Comparison of ENCODE assay signal across 9 mouse cellular contexts in the genomic region with DNA sequence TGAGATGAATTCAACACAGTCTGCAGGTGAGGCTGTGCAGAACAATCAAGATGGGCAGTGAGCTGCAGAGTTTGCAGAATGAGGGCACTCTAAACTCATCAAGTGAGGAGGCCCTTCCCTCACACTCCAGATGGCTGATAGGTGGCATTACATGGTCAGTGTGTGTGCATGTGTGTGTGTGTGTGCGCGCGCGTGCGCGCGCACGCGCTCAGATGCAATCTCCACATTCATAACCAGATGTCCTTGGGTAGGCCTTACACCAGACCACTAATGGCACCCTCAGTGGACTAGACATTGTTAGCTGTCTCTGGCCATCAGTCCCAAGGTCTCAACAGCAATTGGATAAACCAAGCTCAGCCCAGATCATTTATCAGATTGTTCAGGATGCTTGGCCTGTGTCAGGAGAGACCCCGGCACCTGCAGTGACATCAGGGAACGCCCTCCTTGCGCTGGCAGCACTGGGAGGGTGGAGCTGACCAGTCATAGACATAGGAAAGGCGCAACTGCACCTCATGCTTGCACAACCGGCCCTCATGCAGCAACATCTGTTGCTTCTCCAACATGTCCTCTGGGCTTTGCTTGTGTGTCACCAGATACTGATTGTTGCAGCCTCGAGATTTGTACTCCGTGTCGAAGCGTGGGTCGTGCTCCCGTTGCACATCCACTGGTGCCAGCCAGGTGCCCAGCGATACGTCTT. TPM values are rescaled to one million over a fixed set of nuclear protein-coding genes. Genes with fewer than 3 reads are reported as not detected.
A peak's percentile ranks its signal among the peaks of the same experiment; 100 is the strongest.
DNase-seq lines count a peak whose midpoint lies in the region; ATAC-seq and TF ChIP-seq lines count a peak whose summit lies in the region.
"Had no signal": no experiment of that assay in that cellular context is flagged by ENCODE, and none has a peak within 500 bp of the region (broad histone marks: within the 10 kb centered on the region; RNA-seq: fewer than 3 reads in every experiment).

No protein-coding gene starts in this region.

- peaks cover 17% of the 10 kb centered on the region for H3K36me3 ChIP-seq in kidney, embryonic 15.5 days
- H3K36me3 ChIP-seq in heart, embryonic 15.5 days: peaks cover under 1% of the 10 kb centered on the region; the same call in 1 of the 2 replicates
- peaks cover 2% of the 10 kb centered on the region; the same call in 1 of the 2 replicates for H3K36me3 ChIP-seq in liver, embryonic 16.5 days (ENCODE audit: control insufficient read depth, insufficient read depth)
- peaks cover 4% of the 10 kb centered on the region for H3K36me3 ChIP-seq in small intestine, adult 2 months (ENCODE audit: control insufficient read depth, insufficient read depth, low read length)

- H3K4me3 ChIP-seq in kidney, embryonic 15.5 days (replicated peaks): peak overlapping the region; percentile 68
- H3K4me3 ChIP-seq in heart, embryonic 15.5 days: peak overlapping the region; percentile 70
- peak overlapping the region; percentile 85 for H3K4me3 ChIP-seq in liver, embryonic 16.5 days (ENCODE audit: low read depth, low read length)
- H3K4me3 ChIP-seq in small intestine, adult 2 months (ENCODE audit: low read depth, low read length): peak overlapping the region; percentile 75

- peak overlapping the region; percentile 72 for H3K9ac ChIP-seq in kidney, embryonic 15.5 days
- H3K9ac ChIP-seq in heart, embryonic 15.5 days: peak overlapping the region; percentile 79
- H3K9ac ChIP-seq in liver, embryonic 16.5 days (ENCODE audit: low read depth, low read length): peak overlapping the region; percentile 83

- WGBS in kidney, embryonic 15.5 days: 83% methylated on average over 22 of the region's 22 CpGs
- 82% methylated on average over 22 of the region's 22 CpGs for WGBS in heart, embryonic 15.5 days
- 64% methylated on average over 22 of the region's 22 CpGs for whole genome bisulfite sequencing in liver, embryonic 16.5 days (ENCODE audit: insufficient replicate concordance)
- WGBS in small intestine, adult 2 months: 55% methylated on average over 22 of the region's 22 CpGs

- peaks cover 28% of the 10 kb centered on the region for H3K4me1 ChIP-seq in kidney, embryonic 15.5 days
- H3K4me1 ChIP-seq in heart, embryonic 15.5 days (replicated peaks): peaks cover 24% of the 10 kb centered on the region
- peaks cover 54% of the 10 kb centered on the region for H3K4me1 ChIP-seq in liver, embryonic 16.5 days (ENCODE audit: control insufficient read depth, low read depth, low read length)
- peaks cover 10% of the 10 kb centered on the region for H3K4me1 ChIP-seq in small intestine, adult 2 months (ENCODE audit: control insufficient read depth, insufficient read depth, insufficient read length, low read length)

- no peak for TF ChIP-seq POLR2A in small intestine, adult 2 months (IDR thresholded peaks at IDR 0.05; ENCODE audit: low read depth, low read length)

- H3K9me3 ChIP-seq in kidney, embryonic 15.5 days (replicated peaks): no peaks in the 10 kb centered on the region
- H3K9me3 ChIP-seq in heart, embryonic 15.5 days (replicated peaks): no peaks in the 10 kb centered on the region
- no peaks in the 10 kb centered on the region for H3K9me3 ChIP-seq in liver, embryonic 16.5 days (replicated peaks; ENCODE audit: control insufficient read depth, low read length)

- peak; percentile 1; the same call in 1 of the 2 replicates for ATAC-seq in kidney, embryonic 15.5 days (replicated peaks; ENCODE audit: low FRiP score)
- no peak for ATAC-seq in heart, embryonic 15.5 days (replicated peaks; ENCODE audit: insufficient number of reproducible peaks, insufficient read depth, low FRiP score, low read depth)
- no peak for ATAC-seq in liver, embryonic 16.5 days (ENCODE audit: low read depth)

- peak overlapping the region; percentile 98 for H3K4me2 ChIP-seq in kidney, embryonic 15.5 days
- H3K4me2 ChIP-seq in heart, embryonic 15.5 days: peak overlapping the region; percentile 92
- H3K4me2 ChIP-seq in liver, embryonic 16.5 days (ENCODE audit: low read depth, low read length): peak overlapping the region; percentile 100

- no peak for TF ChIP-seq CTCF in small intestine, adult 2 months (IDR thresholded peaks at IDR 0.05; ENCODE audit: extremely low read depth, insufficient read length, insufficient replicate concordance, low read depth, low read length)

- DNase-seq in kidney, postnatal 4 days: no peak
- peak; percentile 66 for DNase-seq in R1 (ENCODE audit: low read depth, low spot score)
- DNase-seq in adrenal gland, postnatal 4 days (ENCODE audit: low spot score in 2 of 2): no peak
- no peak for DNase-seq in right cerebral cortex, postnatal 14 days

- H3K27ac ChIP-seq in kidney, embryonic 15.5 days: peak overlapping the region; percentile 97
- H3K27ac ChIP-seq in heart, embryonic 15.5 days: peak overlapping the region; percentile 98; the same call in 1 of the 2 replicates
- peak overlapping the region; percentile 89 for H3K27ac ChIP-seq in liver, embryonic 16.5 days (ENCODE audit: low read length)
- H3K27ac ChIP-seq in small intestine, adult 2 months (ENCODE audit: insufficient read depth, low read depth, low read length): no peak overlapping the region

- H3K27me3 ChIP-seq in kidney, embryonic 15.5 days: no peaks in the 10 kb centered on the region
- no peaks in the 10 kb centered on the region for H3K27me3 ChIP-seq in heart, embryonic 15.5 days
- H3K27me3 ChIP-seq in liver, embryonic 16.5 days (ENCODE audit: control insufficient read depth, insufficient read depth, low read depth, low read length): no peaks in the 10 kb centered on the region
- no peaks in the 10 kb centered on the region for H3K27me3 ChIP-seq in small intestine, adult 2 months (ENCODE audit: control insufficient read depth, insufficient read depth, low read length)

RNA-seq across cellular contexts. Expression of gene B3galt6, which starts 1.1 kb away (rescaled TPM):
- polyA plus RNA-seq in kidney, embryonic 15.5 days (2015; fragmentation: Nextera tagmentation; extraction: Ambion mirVana): 17.5 and 18.1 TPM in 2 replicates
- polyA plus RNA-seq in heart, embryonic 15.5 days (2015; fragmentation: Nextera tagmentation; extraction: Ambion mirVana): 7.7 and 10.0 TPM in 2 replicates
- polyA plus RNA-seq in liver, embryonic 16.5 days (2015; fragmentation: Nextera tagmentation; extraction: Ambion mirVana): 3.3 and 3.6 TPM in 2 replicates
- polyA plus RNA-seq in small intestine, adult 2 months (2012; rRNA removed): 5.5 and 7.4 TPM in 2 replicates
- 1 to 10 TPM; 7.2 to 7.7 TPM for total RNA-seq in adrenal gland, postnatal 4 days (2021)

RNA-seq across cellular contexts. Expression of gene Sdf4, which starts 1.3 kb away (rescaled TPM):
- polyA plus RNA-seq in kidney, embryonic 15.5 days (2015; fragmentation: Nextera tagmentation; extraction: Ambion mirVana): 158 and 161 TPM in 2 replicates
- 105 and 127 TPM in 2 replicates for polyA plus RNA-seq in heart, embryonic 15.5 days (2015; fragmentation: Nextera tagmentation; extraction: Ambion mirVana)
- 73.2 and 78.7 TPM in 2 replicates for polyA plus RNA-seq in liver, embryonic 16.5 days (2015; fragmentation: Nextera tagmentation; extraction: Ambion mirVana)
- polyA plus RNA-seq in small intestine, adult 2 months (2012; rRNA removed): 44.0 and 80.5 TPM in 2 replicates
- total RNA-seq in adrenal gland, postnatal 4 days (2021): 100 to 1,000 TPM; 224 to 231 TPM

RNA-seq across cellular contexts. Expression of gene Tnfrsf4, which starts 22.3 kb away (rescaled TPM):
- 0.72 and 0.78 TPM in 2 replicates for polyA plus RNA-seq in kidney, embryonic 15.5 days (2015; fragmentation: Nextera tagmentation; extraction: Ambion mirVana)
- polyA plus RNA-seq in heart, embryonic 15.5 days (2015; fragmentation: Nextera tagmentation; extraction: Ambion mirVana): 0.36 and 0.55 TPM in 2 replicates
- 0.22 and 0.37 TPM in 2 replicates for polyA plus RNA-seq in liver, embryonic 16.5 days (2015; fragmentation: Nextera tagmentation; extraction: Ambion mirVana)
- polyA plus RNA-seq in small intestine, adult 2 months (2012; rRNA removed): 2.1 and 6.3 TPM in 2 replicates
- 1 to 10 TPM; 2.9 to 3.4 TPM for total RNA-seq in adrenal gland, postnatal 4 days (2021)
- total RNA-seq: common myeloid progenitor, adult 5-6 weeks had no signal

RNA-seq across cellular contexts. Expression of gene C1qtnf12, which starts 29.2 kb away (rescaled TPM):
- polyA plus RNA-seq in kidney, embryonic 15.5 days (2015; fragmentation: Nextera tagmentation; extraction: Ambion mirVana): 118 and 121 TPM in 2 replicates
- polyA plus RNA-seq in heart, embryonic 15.5 days (2015; fragmentation: Nextera tagmentation; extraction: Ambion mirVana): 24.9 and 31.3 TPM in 2 replicates
- 57.4 and 60.0 TPM in 2 replicates for polyA plus RNA-seq in liver, embryonic 16.5 days (2015; fragmentation: Nextera tagmentation; extraction: Ambion mirVana)
- 47.8 and 186 TPM in 2 replicates for polyA plus RNA-seq in small intestine, adult 2 months (2012; rRNA removed)
- total RNA-seq in adrenal gland, postnatal 4 days (2021): 10 to 100 TPM; 75.8 to 79.9 TPM

RNA-seq across cellular contexts. Expression of gene Tnfrsf18, which starts 34.6 kb away (rescaled TPM):
- 1.7 and 2.4 TPM in 2 replicates for polyA plus RNA-seq in kidney, embryonic 15.5 days (2015; fragmentation: Nextera tagmentation; extraction: Ambion mirVana)
- polyA plus RNA-seq in heart, embryonic 15.5 days (2015; fragmentation: Nextera tagmentation; extraction: Ambion mirVana): 1.9 and 2.9 TPM in 2 replicates
- polyA plus RNA-seq in liver, embryonic 16.5 days (2015; fragmentation: Nextera tagmentation; extraction: Ambion mirVana): 0.58 and 0.68 TPM in 2 replicates
- 3.9 and 6.1 TPM in 2 replicates for polyA plus RNA-seq in small intestine, adult 2 months (2012; rRNA removed)
- total RNA-seq in adrenal gland, postnatal 4 days (2021): under 1 TPM in 1 of 2 experiments, not detected in 1; 0.39 TPM
